Mouse (Mus musculus) hindlimb bud, embryonic 11.5 days (tissue): ENCODE data around the gene Gm3573.
"Not testable (repeated sequence)": the region's sequence is repeated elsewhere in the genome, so short reads cannot be mapped to it uniquely, and the experiment has no call there.

Source experiments
- DNase-seq: peaks from one replicate; pipeline ENCODE4 v3.0.0-alpha.2; 2012; ENCODE audit warnings: low read depth, low spot score; ENCODE audit errors: extremely low spot score

Gm3573 gene

DNA sequence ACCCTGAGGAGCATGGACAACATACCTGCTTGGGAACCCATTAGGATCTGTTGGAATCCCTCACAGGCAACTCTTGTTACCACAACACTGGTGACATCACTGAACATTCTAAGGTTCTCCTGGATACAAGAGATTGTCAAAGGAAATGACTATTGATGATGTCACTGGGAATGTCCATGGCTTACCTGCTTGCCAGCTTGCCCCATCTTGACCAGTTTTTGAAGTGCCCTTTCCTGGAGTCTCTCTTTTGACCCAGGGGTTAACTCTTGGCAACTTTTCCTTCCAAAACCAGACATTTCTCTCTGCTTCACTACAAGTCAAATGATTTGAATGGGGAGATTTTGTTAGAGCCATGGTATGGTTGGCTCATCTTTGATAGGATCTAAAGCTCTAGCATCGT lies at the start of gene Gm3573:
TSS of gene Gm3573 (minus strand) at position 101 of the 400 bp plus-strand sequence.
- not testable (repeated sequence) for DNase-seq

DNA sequence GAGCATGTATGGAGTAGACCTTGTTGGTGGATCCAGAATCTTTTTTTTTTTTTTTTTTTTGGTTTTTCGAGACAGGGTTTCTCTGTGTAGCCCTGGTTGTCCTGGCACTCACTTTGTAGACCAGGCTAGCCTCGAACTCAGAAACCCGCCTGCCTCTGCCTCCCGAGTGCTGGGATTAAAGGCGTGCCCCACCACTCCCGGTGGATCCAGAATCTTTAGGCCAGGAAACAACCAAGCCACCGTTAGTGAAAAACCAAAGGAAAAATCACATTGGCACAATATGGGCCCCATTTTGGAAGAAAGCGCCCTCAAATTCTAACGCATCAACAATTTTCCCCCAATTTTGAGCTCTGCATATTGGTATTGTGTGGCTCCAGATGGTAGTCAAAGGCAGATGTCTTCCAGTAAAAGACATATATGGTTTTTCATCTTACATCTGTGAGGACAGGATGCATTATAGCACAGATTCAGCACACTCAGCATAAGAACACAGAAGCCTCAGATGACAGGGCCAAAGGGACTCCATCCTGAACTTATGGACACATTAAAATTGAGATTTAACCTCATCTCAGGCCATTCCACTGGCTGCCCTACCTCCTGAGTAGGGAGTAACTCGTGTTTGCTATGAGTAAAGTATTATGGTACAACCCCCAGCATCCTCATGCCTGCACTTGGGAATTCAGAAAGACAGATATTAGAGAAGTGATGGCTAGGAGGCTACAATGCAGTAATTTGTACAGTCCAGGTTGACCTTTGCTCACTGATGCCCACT lies 26.4 kb upstream of the Gm3573 start:
- not testable (repeated sequence) for DNase-seq

DNA sequence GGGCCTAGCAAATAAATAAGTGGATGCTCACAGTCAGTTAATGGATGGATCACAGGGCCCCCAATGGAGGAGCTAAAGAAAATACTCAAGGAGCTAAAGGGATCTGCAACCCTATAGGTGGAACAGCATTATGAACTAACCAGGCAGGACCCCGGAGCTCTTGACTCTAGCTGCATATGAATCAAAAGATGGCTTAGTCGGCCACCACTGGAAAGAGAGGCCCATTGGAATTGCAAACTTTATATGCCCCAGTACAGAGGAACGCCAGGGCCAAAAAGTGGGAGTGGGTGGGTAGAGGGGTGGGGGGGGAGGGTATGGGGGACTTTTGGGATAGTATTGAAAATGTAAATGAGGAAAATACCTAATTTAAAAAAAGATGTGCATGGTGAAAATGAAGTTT lies 6.7 kb downstream of the Gm3573 start:
- DNase-seq, result not testable (repeated sequence)

DNA sequence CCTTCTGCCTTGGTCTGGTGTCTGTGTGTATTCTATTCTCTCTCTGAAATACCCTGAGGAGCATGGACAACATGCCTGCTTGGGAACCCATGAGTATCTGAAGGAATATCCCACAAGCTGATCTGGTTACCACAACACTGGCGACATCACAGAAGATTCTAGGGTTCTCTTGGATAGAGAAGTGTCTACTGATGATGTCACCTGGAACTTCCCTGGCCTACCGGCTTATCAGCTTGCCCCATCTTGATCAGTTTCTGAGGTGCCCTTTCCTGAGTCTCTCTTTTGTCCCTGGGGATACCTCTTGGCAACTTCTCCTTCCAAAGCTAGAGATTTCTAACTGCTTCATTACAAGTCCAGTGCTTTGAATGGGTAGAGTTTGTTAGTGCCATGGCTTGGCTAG lies 28.1 kb downstream of the Gm3573 start, which contains the start of gene Gm17027:
TSS of gene Gm17027 (minus strand) at position 101 of the 400 bp plus-strand sequence.
- not testable (repeated sequence) for DNase-seq
